Mouse (Mus musculus) kidney, adult 11 months (tissue): ENCODE measurements around the gene Dtnb.
A peak's percentile ranks its signal among the peaks of the same experiment; 100 is the strongest.

Experiments used
- DNase-seq: peaks from one replicate; pipeline ENCODE4 v3.0.0; 2022

The Dtnb gene

GRCm38 (mm10) chr12:3780405-3780891, 208.3 kb downstream of the Dtnb start:
- DNase-seq, result peak; percentile 88

GRCm38 (mm10) chr12:3780931-3781471, 208.8 kb downstream of the Dtnb start:
- peak; percentile 49 for DNase-seq

GRCm38 (mm10) chr12:3781482-3781881, 209.3 kb downstream of the Dtnb start:
- peak; percentile 94 for DNase-seq

GRCm38 (mm10) chr12:3783196-3783825, 211.1 kb downstream of the Dtnb start:
- DNase-seq, result no peak

GRCm38 (mm10) chr12:3784258-3784657, 212.1 kb downstream of the Dtnb start:
- no peak for DNase-seq

- no peak for DNase-seq
These were observed 212.5 kb downstream of the Dtnb start for GRCm38 (mm10) chr12:3784729-3785128.

GRCm38 (mm10) chr12:3787041-3787440, 214.9 kb downstream of the Dtnb start:
- DNase-seq, result no peak

- no peak for DNase-seq
These were observed 215.4 kb downstream of the Dtnb start for GRCm38 (mm10) chr12:3787541-3787940.

GRCm38 (mm10) chr12:3788421-3789051, 216.4 kb downstream of the Dtnb start:
- no peak for DNase-seq

- no peak for DNase-seq
These were observed 217.5 kb downstream of the Dtnb start for GRCm38 (mm10) chr12:3789626-3790185.

- DNase-seq, result no peak
These were observed 219.1 kb downstream of the Dtnb start for GRCm38 (mm10) chr12:3791257-3791656.

GRCm38 (mm10) chr12:3791732-3792131, 219.6 kb downstream of the Dtnb start:
- peak; percentile 92 for DNase-seq

GRCm38 (mm10) chr12:3792248-3792647, 220.1 kb downstream of the Dtnb start:
- no peak for DNase-seq

GRCm38 (mm10) chr12:3795569-3795968, 223.4 kb downstream of the Dtnb start:
- DNase-seq, result no peak

- no peak for DNase-seq
These were observed 227.4 kb downstream of the Dtnb start for GRCm38 (mm10) chr12:3799551-3799950.

- no peak for DNase-seq
These were observed 233.7 kb downstream of the Dtnb start, which contains the start of gene Dnmt3a for GRCm38 (mm10) chr12:3805852-3806251. Gene Dnmt3a (plus strand): TSS chr12:3806007.

GRCm38 (mm10) chr12:3806271-3806684, 234.1 kb downstream of the Dtnb start:
- peak; percentile 64 for DNase-seq

- DNase-seq, result peak; percentile 65
These were observed 234.7 kb downstream of the Dtnb start for GRCm38 (mm10) chr12:3806703-3807547.

- peak; percentile 77 for DNase-seq
These were observed 235.6 kb downstream of the Dtnb start for GRCm38 (mm10) chr12:3807548-3808395.

GRCm38 (mm10) chr12:3808396-3808981, 236.3 kb downstream of the Dtnb start:
- DNase-seq, result peak; percentile 82

- no peak for DNase-seq
These were observed 237.5 kb downstream of the Dtnb start for GRCm38 (mm10) chr12:3809520-3810180.
